Mouse (Mus musculus) heart, postnatal 36 days (tissue): ENCODE data around the gene Cysrt1. TPM values are rescaled to one million over a fixed set of nuclear protein-coding genes. Genes with fewer than 3 reads are reported as not detected.
A peak's percentile ranks its signal among the peaks of the same experiment; 100 is the strongest.
"Not testable (repeated sequence)": the region's sequence is repeated elsewhere in the genome, so short reads cannot be mapped to it uniquely, and the experiment has no call there.

ENCODE experiments used
- DNase-seq, 2 experiments: peaks; one replicate each; pipeline ENCODE4 v3.0.0; 2021 to 2022
- intact Hi-C: fragments of 180-260 bp; cut with DNase I; formaldehyde crosslinking; loops from one replicate; pipeline ENCODE4 v1.15.1; 2025
- total RNA-seq, 2 experiments: library from RNA; stranded (reverse); gene quantifications; 2 replicates each; pipeline ENCODE4 v1.2.3; 2021

Gene Cysrt1
- total RNA-seq, 2 experiments from 2014 or later: not detected

- peak; percentile 22 to 47 for DNase-seq
These were observed 23.8 kb upstream of the Cysrt1 start for GRCm38 (mm10) chr2:25265897-25266656.

GRCm38 (mm10) chr2:25264851-25265250 lies 22.6 kb upstream of the Cysrt1 start:
- intact Hi-C loops: no loop called here
- no peak for DNase-seq

More at GRCm38 (mm10) chr2:25265897-25266656, 23.8 kb upstream of the Cysrt1 start:
- intact Hi-C loops: no loop called here

- intact Hi-C loops: no loop called here
- no peak for DNase-seq
These were observed 22.0 kb upstream of the Cysrt1 start for GRCm38 (mm10) chr2:25264286-25264660.

GRCm38 (mm10) chr2:25263623-25264285 lies 21.5 kb upstream of the Cysrt1 start:
- intact Hi-C loops: no loop called here
- DNase-seq: no peak

GRCm38 (mm10) chr2:25262795-25263622 lies 20.8 kb upstream of the Cysrt1 start:
- peak in 1 of 2 experiments; percentile 44 for DNase-seq
- intact Hi-C loops: no loop called here

- intact Hi-C loops: no loop called here
- DNase-seq: peak; percentile 88 to 91
These were observed 20.1 kb upstream of the Cysrt1 start, which contains the start of gene Tprn for GRCm38 (mm10) chr2:25262291-25262767. Tprn (plus strand) TSS chr2:25262618.

GRCm38 (mm10) chr2:25261870-25262269 lies 19.6 kb upstream of the Cysrt1 start:
- no peak for DNase-seq
- intact Hi-C loops: no loop called here

- intact Hi-C loops: loop anchor here (2.0 kb wide), 1 partner anchor 34 kb away; no protein-coding TSS in a partner anchor
- no peak for DNase-seq
These were observed 16.6 kb upstream of the Cysrt1 start for GRCm38 (mm10) chr2:25258887-25259286.

GRCm38 (mm10) chr2:25257250-25257649 lies 15.0 kb upstream of the Cysrt1 start:
- intact Hi-C loops: not testable (repeated sequence)

GRCm38 (mm10) chr2:25256443-25257109 lies 14.3 kb upstream of the Cysrt1 start:
- intact Hi-C loops: not testable (repeated sequence)
- peak in 1 of 2 experiments; percentile 39 for DNase-seq

More at GRCm38 (mm10) chr2:25257250-25257649, 15.0 kb upstream of the Cysrt1 start:
- not testable (repeated sequence) for DNase-seq

- intact Hi-C loops: loop anchor here (1.0 to 2.0 kb wide), 4 partner anchors 17 to 77 kb away; partner anchors contain the start of genes Anapc2, Man1b1 and Ssna1
These were observed 13.1 kb upstream of the Cysrt1 start, which contains the start of gene Tmem203 for GRCm38 (mm10) chr2:25255284-25255779. Tmem203 (plus strand) TSS chr2:25255439.

GRCm38 (mm10) chr2:25252331-25252730 lies 10.1 kb upstream of the Cysrt1 start:
- DNase-seq: no peak
- intact Hi-C loops: no loop called here

More at GRCm38 (mm10) chr2:25255284-25255779, 13.1 kb upstream of the Cysrt1 start, which contains the start of gene Tmem203:
- DNase-seq: peak; percentile 90

GRCm38 (mm10) chr2:25246183-25247072 lies 4.2 kb upstream of the Cysrt1 start, which contains the start of gene AL732309.1:
AL732309.1 (minus strand) TSS chr2:25246863.
- DNase-seq: no peak
- intact Hi-C loops: no loop called here

- no peak for DNase-seq
- intact Hi-C loops: no loop called here
These were observed 1.9 kb upstream of the Cysrt1 start for GRCm38 (mm10) chr2:25244144-25244543.

- DNase-seq: no peak
- intact Hi-C loops: no loop called here
These were observed 1.1 kb upstream of the Cysrt1 start for GRCm38 (mm10) chr2:25243342-25243741.

GRCm38 (mm10) chr2:25241438-25241775 lies 845 bp downstream of the Cysrt1 start:
- intact Hi-C loops: no loop called here
- no peak for DNase-seq

GRCm38 (mm10) chr2:25240723-25241437 lies 1.4 kb downstream of the Cysrt1 start:
- DNase-seq: peak in 1 of 2 experiments; percentile 56
- intact Hi-C loops: no loop called here

- intact Hi-C loops: no loop called here
- no peak for DNase-seq
These were observed 1.9 kb downstream of the Cysrt1 start for GRCm38 (mm10) chr2:25240310-25240709.
